Mouse (Mus musculus): ENCODE data around the gene AI661453. TPM values are rescaled to one million over a fixed set of nuclear protein-coding genes. Genes with fewer than 3 reads are reported as not detected.

Gene AI661453
- polyA plus RNA-seq (2021; fragmentation: Nextera tagmentation) = not detected in 2 replicates
- long read RNA-seq, experiment 1 = 0 reads
- long read RNA-seq, experiment 2 = 0 reads

GRCm38 (mm10) chr17:47436156-47436906, at the start of gene AI661453:
Gene AI661453 (plus strand): TSS chr17:47436615.

GRCm38 (mm10) chr17:47400451-47400850, 36.0 kb upstream of the AI661453 start, which contains the start of gene Guca1a:
Gene Guca1a (minus strand): TSS chr17:47400584.

GRCm38 (mm10) chr17:47436907-47437547, 612 bp downstream of the AI661453 start, which contains the start of gene 1700001C19Rik:
Gene 1700001C19Rik (minus strand): TSS chr17:47437376.

GRCm38 (mm10) chr17:47501946-47502706, 65.7 kb downstream of the AI661453 start, which contains the start of gene Taf8:
Gene Taf8 (minus strand): TSS chr17:47502292.

DNA sequence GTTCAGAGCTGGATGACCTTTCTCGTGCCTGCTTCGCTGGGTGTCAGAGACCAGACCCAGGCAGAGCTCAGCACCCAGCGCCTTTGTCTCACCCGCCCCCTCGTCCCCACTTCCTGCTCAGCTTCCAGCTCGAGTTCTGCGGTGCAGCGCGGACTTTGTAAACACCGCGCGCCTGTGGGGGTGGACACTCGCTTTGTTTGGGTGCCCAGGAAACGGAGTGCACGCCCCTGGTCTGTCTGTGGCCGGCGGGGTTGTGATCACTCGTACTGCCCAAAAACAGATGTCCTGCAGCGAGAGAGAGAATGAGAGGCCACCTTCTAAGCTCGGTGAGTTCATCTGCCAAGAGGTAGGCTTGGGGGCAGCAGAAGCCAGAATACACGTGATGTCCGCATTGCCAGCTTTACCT, 68.5 kb downstream of the AI661453 start, which contains the start of gene Ccnd3:
Gene Ccnd3, plus strand, starts transcription at position 111 of the 406 bp plus-strand sequence.

Other genes with a start within 250 kb of the AI661453 start
- 52.8 and 72.6 TPM in 2 replicates for gene Mrps10, start 67.7 kb upstream of the AI661453 start, polyA plus RNA-seq (2021; fragmentation: Nextera tagmentation)
- gene Guca1b, start 51.2 kb upstream of the AI661453 start, polyA plus RNA-seq (2021; fragmentation: Nextera tagmentation) = 0.31 and 0.47 TPM in 2 replicates
- gene Guca1a, start 36.0 kb upstream of the AI661453 start, polyA plus RNA-seq (2021; fragmentation: Nextera tagmentation) = 1.1 and 1.4 TPM in 2 replicates
- 0.28 TPM in 1 of 2 replicates, not detected in the other for gene 1700001C19Rik, start 761 bp downstream of the AI661453 start, polyA plus RNA-seq (2021; fragmentation: Nextera tagmentation)
- 5.9 and 7.7 TPM in 2 replicates for gene Taf8, start 65.7 kb downstream of the AI661453 start, polyA plus RNA-seq (2021; fragmentation: Nextera tagmentation)
- 24.1 and 36.0 TPM in 2 replicates for gene Ccnd3, start 68.4 kb downstream of the AI661453 start, polyA plus RNA-seq (2021; fragmentation: Nextera tagmentation)
- 13.9 and 14.6 TPM in 2 replicates for gene Bysl, start 174.9 kb downstream of the AI661453 start, polyA plus RNA-seq (2021; fragmentation: Nextera tagmentation)
- gene Med20, start 175.0 kb downstream of the AI661453 start, polyA plus RNA-seq (2021; fragmentation: Nextera tagmentation) = 17.6 and 21.6 TPM in 2 replicates
- gene Gm20517, start 175.0 kb downstream of the AI661453 start, polyA plus RNA-seq (2021; fragmentation: Nextera tagmentation) = 4.1 and 6.6 TPM in 2 replicates
- 1.8 and 4.4 TPM in 2 replicates for gene Usp49, start 194.1 kb downstream of the AI661453 start, polyA plus RNA-seq (2021; fragmentation: Nextera tagmentation)